Mouse (Mus musculus) hindbrain, embryonic 15.5 days (tissue): ENCODE results near the gene Eya2. TPM values are rescaled to one million over a fixed set of nuclear protein-coding genes. Genes with fewer than 3 reads are reported as not detected.

Experiments
- ATAC-seq: fragments of 200-750 bp; cut with Nextera tagmentation; 2 replicates; pipeline ENCODE4 v1.8.0; 2017; ENCODE audit warnings: low read depth, moderate number of reproducible peaks, moderate TSS enrichment; ENCODE audit not compliant: low FRiP score
- H3K27ac ChIP-seq: fragments of 300-500 bp; sonication (generic); replicated peaks from 2 replicates; pipeline ENCODE4 v1.5.1; 2015; ENCODE audit warnings: mild to moderate bottlenecking, inconsistent platforms
- H3K27me3 ChIP-seq: fragments of 300-500 bp; sonication (generic); 2 replicates; pipeline ENCODE4 v1.6.1; 2015; ENCODE audit warnings: control low read depth, inconsistent platforms
- H3K36me3 ChIP-seq: fragments of 300-500 bp; sonication (generic); 2 replicates; pipeline ENCODE4 v1.6.1; 2015; ENCODE audit warnings: control low read depth, inconsistent platforms
- H3K4me1 ChIP-seq: fragments of 300-500 bp; sonication (generic); replicated peaks from 2 replicates; pipeline ENCODE4 v1.6.1; 2015; ENCODE audit warnings: control low read depth, inconsistent platforms
- H3K4me2 ChIP-seq: fragments of 300-500 bp; sonication (generic); 2 replicates; pipeline ENCODE4 v1.6.1; 2015; ENCODE audit warnings: moderate library complexity, mild to moderate bottlenecking, inconsistent platforms
- H3K4me3 ChIP-seq: fragments of 300-500 bp; sonication (generic); 2 replicates; pipeline ENCODE4 v1.5.1; 2015; ENCODE audit warnings: mild to moderate bottlenecking, inconsistent platforms
- H3K9ac ChIP-seq: fragments of 300-500 bp; sonication (generic); 2 replicates; pipeline ENCODE4 v1.6.1; 2015; ENCODE audit warnings: inconsistent platforms
- H3K9me3 ChIP-seq: fragments of 300-500 bp; sonication (generic); 2 replicates; pipeline ENCODE4 v1.6.1; 2016; ENCODE audit warnings: control low read depth, inconsistent platforms
- WGBS: fragments of 180-500 bp; shearing (Covaris S2); methylation state at CpG from one replicate; pipeline ENCODE4 v1.1.7; 2015; 5-methylcytosine and 5-hydroxymethylcytosine counted together
- polyA plus RNA-seq: library from polyadenylated mRNA; unstranded; fragments of >200 nt; fragmentation: Nextera tagmentation; extraction: Ambion mirVana; gene quantifications from 2 replicates; pipeline ENCODE4 v1.2.1, GENCODE M21; 2015

The Eya2 gene
- polyA plus RNA-seq, 1 experiment from 2014 or later: 10.1 TPM

DNA sequence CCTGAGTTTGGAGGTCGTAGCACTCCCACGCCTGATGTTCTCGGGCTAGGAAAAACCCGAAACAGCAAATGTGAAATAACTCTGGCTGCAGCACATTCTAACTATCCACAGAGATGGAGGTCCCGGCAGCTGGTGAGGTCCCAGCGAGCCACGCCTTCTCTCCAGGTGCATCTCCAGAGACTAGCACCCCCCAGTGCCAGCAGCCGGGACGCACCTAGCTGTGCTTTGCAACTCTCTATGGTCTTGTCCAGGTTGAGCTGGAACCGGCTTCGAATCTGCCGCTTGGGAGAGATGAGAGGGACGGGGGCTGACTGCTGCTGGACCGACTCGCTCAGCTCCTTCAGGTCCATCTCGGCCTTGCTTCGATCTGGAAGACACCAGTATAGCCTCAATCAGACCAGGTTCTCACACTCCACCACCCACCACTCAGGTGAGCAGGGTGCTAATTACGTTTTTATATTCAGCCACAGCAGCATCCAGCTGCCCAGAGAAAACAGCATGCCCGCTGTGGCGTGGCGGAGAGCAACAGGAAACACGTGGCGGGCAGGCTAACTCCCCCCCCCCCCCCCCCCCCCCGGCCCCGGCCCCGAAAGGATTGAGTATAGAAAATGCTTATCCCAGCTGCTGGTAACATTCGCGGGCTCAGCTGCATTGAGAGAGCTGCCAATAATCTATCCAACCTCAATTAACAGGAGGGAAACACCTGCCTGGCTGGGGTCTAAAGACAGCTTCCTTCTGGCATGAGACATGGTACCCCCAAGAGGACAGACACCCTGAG, 220.5 kb downstream of the Eya2 start:
- peaks cover 27% of the 10 kb centered on the region; the same call in 1 of the 2 replicates for H3K4me1 ChIP-seq
- H3K36me3 ChIP-seq: peaks cover 39% of the 10 kb centered on the region
- H3K27ac ChIP-seq: no peak overlapping the region
- no peak for ATAC-seq
- H3K4me2 ChIP-seq: no peak overlapping the region
- H3K9ac ChIP-seq: no peak overlapping the region
- H3K27me3 ChIP-seq: no peaks in the 10 kb centered on the region
- no peaks in the 10 kb centered on the region for H3K9me3 ChIP-seq
- 73% methylated on average over 26 of the region's 28 CpGs for WGBS
- no peak overlapping the region for H3K4me3 ChIP-seq

DNA sequence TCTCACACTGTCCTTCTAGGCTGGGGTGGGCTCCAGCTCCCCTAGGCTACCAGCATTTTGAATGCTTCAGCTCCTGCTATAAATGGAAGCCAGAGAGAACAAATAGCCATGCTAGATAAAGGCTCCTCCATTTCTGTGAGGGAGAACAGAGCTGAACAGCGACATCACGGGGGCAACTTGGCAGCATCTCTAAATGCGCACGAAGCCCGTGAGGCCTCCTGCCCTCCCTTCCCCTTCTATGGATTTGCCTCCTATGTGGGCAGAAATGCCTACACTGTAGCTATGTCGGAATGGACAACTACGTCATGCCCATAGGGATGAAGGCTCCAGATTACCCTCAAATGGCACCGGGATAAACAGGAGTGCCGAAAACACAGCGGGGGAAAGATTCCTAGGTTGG, 222.6 kb downstream of the Eya2 start:
- H3K9ac ChIP-seq: no peak overlapping the region
- no peak for ATAC-seq
- H3K27ac ChIP-seq: peak overlapping the region; percentile 43; the same call in 1 of the 2 replicates

DNA sequence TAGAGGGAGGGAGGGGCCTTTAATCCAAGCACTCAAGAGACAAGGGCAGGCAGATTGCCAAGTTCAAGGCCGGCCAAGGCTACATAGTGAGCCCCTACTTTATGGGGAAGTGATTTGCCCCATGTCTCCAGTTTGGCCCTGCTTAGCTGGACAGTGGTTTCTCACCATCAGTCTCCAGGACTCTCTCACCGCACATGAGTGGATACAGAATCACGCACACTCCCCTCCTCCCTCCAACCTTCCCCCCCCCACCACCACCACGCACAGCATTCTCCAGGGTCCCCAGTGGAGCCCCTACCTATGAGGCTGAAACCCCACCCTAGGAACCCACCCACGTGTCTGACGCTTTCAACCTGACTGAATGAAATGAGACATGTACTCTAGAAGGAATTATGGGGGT, 223.7 kb downstream of the Eya2 start:
- Histone ChIP-seq H3K4me1 (peaks cover 27% of the 10 kb centered on the region; the same call in 1 of the 2 replicates), H3K4me3 (no peak overlapping the region), H3K27ac (no peak overlapping the region), H3K4me2 (no peak overlapping the region), H3K9ac (no peak overlapping the region), H3K27me3 (no peaks in the 10 kb centered on the region), H3K9me3 (no peaks in the 10 kb centered on the region), H3K36me3 (peaks cover 19% of the 10 kb centered on the region)
- 88% methylated on average over 6 of the region's 6 CpGs for WGBS
- ATAC-seq: no peak

More for the DNA sequence above, 222.6 kb downstream of the Eya2 start:
- Histone ChIP-seq H3K4me2 (no peak overlapping the region), H3K9me3 (no peaks in the 10 kb centered on the region), H3K27me3 (no peaks in the 10 kb centered on the region), H3K4me1 (peaks cover 27% of the 10 kb centered on the region; the same call in 1 of the 2 replicates), H3K36me3 (peaks cover 22% of the 10 kb centered on the region), H3K4me3 (no peak overlapping the region)
- 74% methylated on average over 10 of the region's 10 CpGs for WGBS

DNA sequence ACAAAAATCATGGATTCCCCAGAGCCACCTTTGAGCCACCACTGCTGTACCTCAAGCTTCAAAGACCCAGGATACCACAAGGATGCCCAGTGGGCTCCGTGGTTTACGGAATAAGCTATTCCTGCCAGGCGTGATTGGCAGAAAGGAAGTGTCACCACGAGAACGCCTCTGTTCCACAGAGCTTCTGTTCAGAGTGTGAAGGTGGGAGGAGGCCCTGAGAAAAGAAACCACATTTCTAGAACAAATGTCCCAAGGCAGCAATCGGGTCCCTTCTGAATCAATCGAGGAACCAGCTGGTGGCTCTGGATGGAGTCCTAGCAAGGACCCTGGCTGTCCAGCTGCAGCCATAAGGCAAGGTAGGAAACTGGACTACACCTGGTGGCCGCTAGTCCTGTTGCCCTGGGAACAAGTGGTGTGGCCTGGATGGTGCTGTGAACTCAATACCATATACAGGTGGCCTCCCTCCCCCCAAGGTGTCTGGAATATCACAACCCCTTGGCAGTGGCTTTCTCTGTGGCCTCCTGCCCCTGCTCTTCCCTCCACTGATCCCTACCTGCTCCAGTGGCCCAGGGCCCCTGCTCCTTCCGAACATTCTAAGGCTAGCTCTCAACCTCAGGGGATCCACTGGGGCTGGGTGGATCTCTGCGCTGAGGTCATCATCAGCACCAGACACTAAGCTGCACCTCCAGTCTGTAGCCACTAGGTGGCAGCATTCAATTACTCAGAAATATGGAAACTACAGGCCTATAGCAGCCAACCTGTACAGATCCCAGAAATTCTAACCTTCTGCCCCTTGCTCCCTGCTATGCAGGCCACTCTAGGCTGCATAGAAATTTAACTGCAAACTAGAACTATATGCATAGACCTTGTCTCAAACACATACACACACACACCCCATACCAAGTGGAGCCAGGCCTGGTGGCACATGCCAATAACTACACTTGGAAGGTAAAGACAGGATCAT, 224.4 kb downstream of the Eya2 start:
- peaks cover 19% of the 10 kb centered on the region for H3K36me3 ChIP-seq
- ATAC-seq: peak; percentile 52

DNA sequence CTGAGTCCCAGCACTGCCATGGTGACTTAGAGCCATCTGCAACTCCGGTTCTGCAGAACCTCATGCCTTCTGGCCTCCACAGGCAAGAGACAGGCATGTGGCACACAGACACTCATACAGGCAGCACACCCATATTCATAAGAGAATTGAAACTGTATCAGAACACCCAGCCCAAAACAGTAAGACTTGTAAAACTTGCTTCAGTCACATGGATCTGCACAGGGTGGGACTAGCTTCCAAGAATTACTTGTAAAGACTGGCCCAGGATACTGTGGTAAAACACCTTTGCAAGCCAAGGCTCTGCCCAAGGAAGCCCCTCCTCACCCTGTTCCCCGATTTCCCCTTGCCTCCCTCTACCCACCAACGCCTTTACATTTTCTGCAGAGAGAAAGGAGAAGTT, 225.2 kb downstream of the Eya2 start:
- Histone ChIP-seq H3K27me3 (no peaks in the 10 kb centered on the region), H3K27ac (0 out of 2 replicates have a peak overlapping the region, but pooled peaks have one; percentile 39), H3K4me3 (no peak overlapping the region), H3K4me2 (no peak overlapping the region), H3K36me3 (peaks cover 14% of the 10 kb centered on the region), H3K9me3 (no peaks in the 10 kb centered on the region), H3K9ac (no peak overlapping the region), H3K4me1 (peaks cover 25% of the 10 kb centered on the region; the same call in 1 of the 2 replicates)
- WGBS: 83% methylated on average over 3 of the region's 3 CpGs
- no peak for ATAC-seq

More for the DNA sequence above, 224.4 kb downstream of the Eya2 start:
- WGBS: 78% methylated on average over 10 of the region's 10 CpGs
- Histone ChIP-seq H3K27me3 (no peaks in the 10 kb centered on the region), H3K27ac (no peak overlapping the region), H3K9ac (no peak overlapping the region), H3K4me1 (peaks cover 22% of the 10 kb centered on the region; the same call in 1 of the 2 replicates), H3K4me3 (no peak overlapping the region), H3K9me3 (no peaks in the 10 kb centered on the region), H3K4me2 (no peak overlapping the region)

DNA sequence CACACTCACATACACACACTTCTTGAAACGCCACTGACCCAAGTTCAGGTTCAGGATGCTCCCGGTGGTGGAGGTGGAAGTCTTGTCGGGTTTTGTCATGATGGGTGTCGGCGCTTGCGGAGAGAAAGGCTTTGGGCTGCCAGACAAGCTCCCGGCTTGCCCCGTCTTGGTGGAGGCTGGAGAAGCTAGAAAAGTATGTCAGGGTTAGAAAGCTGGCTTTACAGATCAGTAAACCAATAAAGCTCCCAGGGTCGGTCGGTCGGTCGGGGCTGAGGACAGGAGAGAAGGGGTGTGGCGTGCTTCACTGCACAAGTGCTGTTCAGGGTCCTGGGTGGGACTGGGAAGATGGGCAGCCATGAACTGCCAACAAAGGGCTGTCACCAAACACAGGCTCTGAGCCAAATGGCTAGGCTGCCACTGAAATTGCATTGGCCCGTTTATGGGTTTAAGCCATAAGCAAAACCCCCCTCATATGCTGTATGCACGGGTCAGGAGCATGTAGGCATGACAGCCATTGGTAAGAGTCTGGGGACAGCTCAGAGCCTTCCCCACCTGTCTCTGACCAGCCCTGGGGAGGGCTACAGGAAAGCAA, 225.8 kb downstream of the Eya2 start:
- no peak overlapping the region for H3K9ac ChIP-seq
- no peak for ATAC-seq
- no peaks in the 10 kb centered on the region for H3K27me3 ChIP-seq
- H3K27ac ChIP-seq: 0 out of 2 replicates have a peak overlapping the region, but pooled peaks have one; percentile 39
- WGBS: 75% methylated on average over 15 of the region's 15 CpGs
- peaks cover 21% of the 10 kb centered on the region; the same call in 1 of the 2 replicates for H3K4me1 ChIP-seq
- H3K36me3 ChIP-seq: peaks cover 18% of the 10 kb centered on the region
- no peak overlapping the region for H3K4me3 ChIP-seq
- H3K9me3 ChIP-seq: no peaks in the 10 kb centered on the region
- no peak overlapping the region for H3K4me2 ChIP-seq

Other genes starting within 250 kb of the Eya2 start
- 5.8 and 8.3 TPM in 2 replicates for gene Zfp663, start 226.3 kb upstream of the Eya2 start, polyA plus RNA-seq
- gene Zfp334, start 206.8 kb upstream of the Eya2 start, polyA plus RNA-seq: 8.5 and 9.1 TPM in 2 replicates
- 0.07 TPM in 1 of 2 replicates, not detected in the other for gene Ocstamp, start 194.6 kb upstream of the Eya2 start, polyA plus RNA-seq
- 7.7 and 8.7 TPM in 2 replicates for gene Slc13a3, start 121.8 kb upstream of the Eya2 start, polyA plus RNA-seq
- 43.5 and 45.7 TPM in 2 replicates for gene Trp53rka, start 101.7 kb upstream of the Eya2 start, polyA plus RNA-seq
- 3.0 and 3.5 TPM in 2 replicates for gene Slc2a10, start 91.2 kb upstream of the Eya2 start, polyA plus RNA-seq